Mouse (Mus musculus) liver, embryonic 14.5 days (tissue): ENCODE results near the gene Tex38. TPM values are rescaled to one million over a fixed set of nuclear protein-coding genes. Genes with fewer than 3 reads are reported as not detected.

ENCODE experiments used
- ATAC-seq: fragments of 200-750 bp; cut with Nextera tagmentation; 2 replicates; pipeline ENCODE4 v1.8.0; 2017; ENCODE audit warnings: moderate number of reproducible peaks, mild to moderate bottlenecking, moderate library complexity; ENCODE audit not compliant: insufficient read depth
- DNase-seq, 3 experiments: peaks; one replicate each; pipeline ENCODE4 v3.0.0-alpha.2; 2012 to 2013; ENCODE audit warnings: low read depth in 3 of 3, low spot score in 3 of 3
- H3K27ac ChIP-seq: fragments of 300-500 bp; sonication (generic); 2 replicates; pipeline ENCODE4 v1.5.1; 2014; ENCODE audit warnings: moderate library complexity, mild to moderate bottlenecking, control low read depth, inconsistent platforms
- H3K27me3 ChIP-seq: fragments of 300-500 bp; sonication (generic); 2 replicates; pipeline ENCODE4 v1.6.1; 2014; ENCODE audit warnings: mild to moderate bottlenecking, low read length, moderate library complexity; ENCODE audit not compliant: control insufficient read depth, insufficient read depth
- H3K36me3 ChIP-seq: fragments of 300-500 bp; sonication (generic); replicated peaks from 2 replicates; pipeline ENCODE4 v1.6.1; 2014; ENCODE audit warnings: low read depth; ENCODE audit not compliant: control insufficient read depth, insufficient read depth
- H3K4me1 ChIP-seq, 2 experiments: fragments of 200-500 bp in 1 of 2; fragments of 300-500 bp in 1 of 2; sonication (generic) in 1 of 2; replicated peaks; 2 replicates each; pipeline ENCODE4 v1.6.1; 2012 to 2014; ENCODE audit warnings: antibody characterized with exemption in 1 of 2, inconsistent platforms in 1 of 2, low read length in 1 of 2; ENCODE audit not compliant: control insufficient read depth in 2 of 2, insufficient read depth in 2 of 2
- H3K4me2 ChIP-seq: fragments of 300-500 bp; sonication (generic); 2 replicates; pipeline ENCODE4 v1.6.1; 2014; ENCODE audit warnings: low read depth, mild to moderate bottlenecking, control low read depth, moderate library complexity
- H3K4me3 ChIP-seq, 2 experiments: fragments of 200-500 bp in 1 of 2; fragments of 300-500 bp in 1 of 2; sonication (generic) in 1 of 2; 2 replicates each; pipeline ENCODE4 v1.5.1; 2012 to 2014; ENCODE audit warnings: low read depth in 2 of 2, low read length in 2 of 2, mild to moderate bottlenecking in 2 of 2, control low read depth in 1 of 2, inconsistent platforms in 1 of 2, moderate library complexity in 1 of 2; ENCODE audit not compliant: insufficient read depth in 1 of 2
- H3K9ac ChIP-seq: fragments of 300-500 bp; sonication (generic); replicated peaks from 2 replicates; pipeline ENCODE4 v1.6.1; 2014; ENCODE audit warnings: mild to moderate bottlenecking, control low read depth, moderate library complexity
- H3K9me3 ChIP-seq: fragments of 300-500 bp; sonication (generic); 2 replicates; pipeline ENCODE4 v1.6.1; 2016; ENCODE audit warnings: low read length, mixed read lengths; ENCODE audit not compliant: control insufficient read depth
- CTCF ChIP-seq: IDR thresholded peaks from 2 replicates; pipeline ENCODE4 v1.5.1; 2016; ENCODE audit warnings: antibody characterized with exemption, low read depth, control low read depth
- EP300 ChIP-seq: IDR thresholded peaks from 2 replicates; pipeline ENCODE4 v1.6.1; 2016; ENCODE audit warnings: antibody characterized with exemption, low read depth
- WGBS: fragments of 180-500 bp; shearing (Covaris S2); extraction: QIAGEN DNeasy Blood & Tissue Kit; methylation state at CpG from one replicate; pipeline ENCODE4 v1.1.7; 2014; ENCODE audit not compliant: insufficient replicate concordance; 5-methylcytosine and 5-hydroxymethylcytosine counted together
- polyA plus RNA-seq, 2 experiments: library from polyadenylated mRNA; depleted of rRNA in 1 of 2; stranded (reverse) in 1 of 2; unstranded in 1 of 2; fragments of >200 nt; fragmentation: Nextera tagmentation in 1 of 2; extraction: Ambion mirVana in 1 of 2; gene quantifications; 2 replicates each; pipeline versions ENCODE4 v1.2.1 to v1.2.3; 2012 to 2014

Gene Tex38
- polyA plus RNA-seq, 2 experiments, result 0.07 TPM; not detected in 1

DNA sequence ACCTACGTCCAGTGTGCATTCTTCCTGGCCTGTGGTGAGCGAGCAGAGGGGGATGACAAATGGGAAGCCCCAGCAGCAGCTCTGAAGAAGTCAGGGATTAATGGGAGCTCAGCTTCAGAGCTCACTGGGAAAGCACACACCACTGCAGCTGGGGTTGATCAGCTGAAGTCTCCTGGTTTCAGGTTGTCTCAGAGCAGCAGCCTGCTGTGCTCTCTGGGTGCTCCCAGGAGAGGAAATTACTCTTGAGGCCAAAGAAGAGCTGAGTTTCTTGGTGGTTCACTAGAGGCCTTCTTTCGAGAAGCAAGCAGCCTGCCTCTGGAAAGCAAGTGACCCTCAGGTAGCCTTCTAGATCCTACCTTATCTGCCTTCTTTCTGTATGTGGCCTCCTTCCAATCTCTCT is 40.1 kb upstream of the Tex38 start:
- no peak for TF ChIP-seq EP300
- TF ChIP-seq CTCF, result no peak
- ATAC-seq, result no peak
- Histone ChIP-seq H3K9ac (no peak overlapping the region), H3K4me1 (peaks cover 27 to 40% of the 10 kb centered on the region in 2 experiments), H3K9me3 (no peaks in the 10 kb centered on the region), H3K27me3 (no peaks in the 10 kb centered on the region), H3K4me3 (no peak overlapping the region), H3K27ac (no peak overlapping the region), H3K4me2 (no peak overlapping the region), H3K36me3 (no peaks in the 10 kb centered on the region)
- no peak for DNase-seq
- WGBS, result 69% methylated on average over 3 of the region's 3 CpGs

DNA sequence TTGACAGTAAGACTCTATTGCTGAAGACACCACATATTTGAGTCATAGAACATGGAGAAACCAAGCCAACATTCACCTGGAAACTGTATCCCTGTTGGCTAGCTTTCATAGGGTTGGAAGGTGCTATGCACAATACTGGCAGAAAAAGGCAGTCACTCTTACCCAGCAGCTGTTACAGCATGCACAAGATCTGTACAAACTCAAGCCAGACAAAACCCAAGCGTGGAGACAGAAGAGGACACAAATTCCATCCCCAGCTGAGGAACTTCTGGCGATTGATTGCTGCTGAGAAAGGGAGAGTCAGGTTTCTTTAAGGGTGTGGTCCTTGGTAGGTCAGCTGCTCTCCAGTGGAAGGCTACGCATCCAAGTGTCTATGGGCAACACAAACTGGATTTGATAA is 39.4 kb upstream of the Tex38 start:
- H3K9ac ChIP-seq, result no peak overlapping the region
- no peak overlapping the region for H3K27ac ChIP-seq
- H3K27me3 ChIP-seq, result no peaks in the 10 kb centered on the region
- DNase-seq, result no peak
- peaks cover 25 to 34% of the 10 kb centered on the region in 2 experiments for H3K4me1 ChIP-seq
- no peak for ATAC-seq
- no peak overlapping the region for H3K4me3 ChIP-seq
- H3K36me3 ChIP-seq, result no peaks in the 10 kb centered on the region
- H3K9me3 ChIP-seq, result no peaks in the 10 kb centered on the region
- H3K4me2 ChIP-seq, result no peak overlapping the region
- 50% methylated on average over 3 of the region's 3 CpGs for WGBS
- no peak for TF ChIP-seq EP300
- no peak for TF ChIP-seq CTCF

DNA sequence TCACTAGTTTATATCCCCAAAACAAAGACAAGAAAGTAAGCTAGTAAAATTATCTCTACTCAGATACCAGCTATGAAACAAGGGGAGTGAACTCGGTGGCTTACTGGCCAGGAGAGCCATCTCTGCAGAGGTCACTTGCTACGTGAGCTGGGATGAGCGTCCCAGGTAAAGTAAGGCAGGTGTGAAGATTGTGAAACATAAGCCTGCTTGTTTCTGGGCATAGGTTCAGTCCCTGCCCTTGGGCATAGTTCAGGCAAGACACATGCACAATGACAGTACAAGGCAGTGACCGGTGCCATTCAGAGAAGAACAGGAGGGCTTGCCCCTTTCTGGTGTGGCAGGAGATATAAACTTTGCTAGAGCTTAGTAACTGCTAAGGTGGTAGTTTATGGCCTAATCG is 34.8 kb upstream of the Tex38 start:
- ATAC-seq (no peak), DNase-seq (no peak)
- no peak overlapping the region for H3K27ac ChIP-seq
- H3K9me3 ChIP-seq, result no peaks in the 10 kb centered on the region
- H3K4me2 ChIP-seq, result no peak overlapping the region
- H3K27me3 ChIP-seq, result no peaks in the 10 kb centered on the region
- H3K9ac ChIP-seq, result no peak overlapping the region
- H3K4me1 ChIP-seq, result peaks cover 0 to 2% of the 10 kb centered on the region in 2 experiments; a peak in 2 of 4 replicates
- TF ChIP-seq CTCF (no peak), EP300 (no peak)
- 80% methylated on average over 5 of the region's 5 CpGs for WGBS
- H3K36me3 ChIP-seq, result no peaks in the 10 kb centered on the region; the same call in 1 of the 2 replicates
- H3K4me3 ChIP-seq, result no peak overlapping the region

DNA sequence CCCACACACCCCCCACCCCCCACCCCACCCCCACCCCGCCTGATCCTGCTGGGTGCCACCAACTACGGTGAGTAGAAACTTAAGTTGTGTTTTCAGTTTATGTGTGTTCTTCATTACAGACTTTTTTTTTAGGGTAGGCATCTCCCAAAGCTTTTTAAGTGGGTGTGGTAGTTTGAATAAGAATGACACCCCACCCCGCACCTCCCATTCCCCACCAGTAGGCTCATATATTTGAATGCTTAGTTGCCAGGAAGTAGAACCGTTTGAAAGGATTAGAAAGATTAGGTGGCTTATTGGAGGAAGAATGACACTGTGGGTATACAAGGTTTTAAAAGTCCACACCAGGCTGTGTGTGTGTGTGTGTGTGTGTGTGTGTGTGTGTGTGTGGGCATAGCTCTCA is 31.5 kb upstream of the Tex38 start:
- H3K27me3 ChIP-seq, result no peaks in the 10 kb centered on the region
- no peak overlapping the region for H3K4me2 ChIP-seq
- H3K4me3 ChIP-seq, result no peak overlapping the region
- H3K9me3 ChIP-seq, result no peaks in the 10 kb centered on the region
- H3K27ac ChIP-seq, result no peak overlapping the region
- ATAC-seq (no peak), DNase-seq (no peak)
- H3K36me3 ChIP-seq, result no peaks in the 10 kb centered on the region; the same call in 1 of the 2 replicates
- H3K9ac ChIP-seq, result no peak overlapping the region
- TF ChIP-seq CTCF (no peak), EP300 (no peak)
- WGBS, result 70% methylated on average over 4 of the region's 4 CpGs
- no peaks in the 10 kb centered on the region for H3K4me1 ChIP-seq

DNA sequence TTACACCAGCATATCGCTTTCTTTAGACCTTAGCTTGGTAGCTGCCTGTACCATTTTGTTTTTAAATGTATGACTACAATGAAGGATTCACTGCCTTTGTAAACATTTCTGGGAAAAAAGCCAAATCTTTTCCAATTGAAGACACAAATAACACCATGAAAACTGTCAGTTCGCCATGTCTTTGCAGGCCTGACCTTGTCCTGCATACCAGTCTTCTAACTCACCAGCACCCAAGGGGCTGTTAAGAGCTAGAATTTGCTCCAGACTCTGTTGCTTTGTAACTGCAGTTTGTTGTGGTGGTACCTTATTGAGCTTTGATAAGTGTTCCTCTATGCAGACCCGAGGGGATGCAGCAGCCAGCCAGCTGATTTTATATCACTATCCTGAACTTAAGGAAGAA is 19.2 kb upstream of the Tex38 start:
- ATAC-seq, result no peak
- WGBS, result 78% methylated on average over 3 of the region's 3 CpGs

More for the DNA sequence above, 19.2 kb upstream of the Tex38 start:
- no peak overlapping the region for H3K9ac ChIP-seq
- H3K4me3 ChIP-seq, result no peak overlapping the region
- DNase-seq, result no peak
- no peak overlapping the region for H3K4me2 ChIP-seq
- no peaks in the 10 kb centered on the region for H3K27me3 ChIP-seq
- no peaks in the 10 kb centered on the region for H3K4me1 ChIP-seq
- H3K9me3 ChIP-seq, result no peaks in the 10 kb centered on the region
- no peak overlapping the region for H3K27ac ChIP-seq
- no peak for TF ChIP-seq CTCF
- no peak for TF ChIP-seq EP300
- H3K36me3 ChIP-seq, result peaks cover 20% of the 10 kb centered on the region
